Mouse (Mus musculus): ENCODE data around the gene Mcm2. TPM values are rescaled to one million over a fixed set of nuclear protein-coding genes. Genes with fewer than 3 reads are reported as not detected.
A peak's percentile ranks its signal among the peaks of the same experiment; 100 is the strongest.

Mcm2 gene
- total RNA-seq, 2 experiments from 2014 or later = 148 to 168 TPM

GRCm38 (mm10) chr6:88897246-88897645 is 1.3 kb downstream of the Mcm2 start:
- no peak for ATAC-seq (replicated peaks; ENCODE audit: poor library complexity, severe bottlenecking)

GRCm38 (mm10) chr6:88895943-88896342 is 2.6 kb downstream of the Mcm2 start:
- ATAC-seq (replicated peaks; ENCODE audit: poor library complexity, severe bottlenecking) = no peak

GRCm38 (mm10) chr6:88893559-88893958 is 5.0 kb downstream of the Mcm2 start:
- ATAC-seq (replicated peaks; ENCODE audit: poor library complexity, severe bottlenecking) = peak; percentile 47

GRCm38 (mm10) chr6:88890832-88891231 is 7.7 kb downstream of the Mcm2 start:
- ATAC-seq (replicated peaks; ENCODE audit: poor library complexity, severe bottlenecking) = no peak

- ATAC-seq (replicated peaks; ENCODE audit: poor library complexity, severe bottlenecking) = no peak
Observed at GRCm38 (mm10) chr6:88889410-88890042, 9.1 kb downstream of the Mcm2 start.

GRCm38 (mm10) chr6:88886417-88886967 is 12.1 kb downstream of the Mcm2 start:
- no peak for ATAC-seq (replicated peaks; ENCODE audit: poor library complexity, severe bottlenecking)

GRCm38 (mm10) chr6:88885644-88886416 is 12.8 kb downstream of the Mcm2 start:
- no peak for ATAC-seq (replicated peaks; ENCODE audit: poor library complexity, severe bottlenecking)

- no peak for ATAC-seq (replicated peaks; ENCODE audit: poor library complexity, severe bottlenecking)
Observed at GRCm38 (mm10) chr6:88884690-88885089, 13.9 kb downstream of the Mcm2 start.

GRCm38 (mm10) chr6:88884195-88884594 is 14.4 kb downstream of the Mcm2 start:
- ATAC-seq (replicated peaks; ENCODE audit: poor library complexity, severe bottlenecking) = no peak

- no peak for ATAC-seq (replicated peaks; ENCODE audit: poor library complexity, severe bottlenecking)
Observed at GRCm38 (mm10) chr6:88881334-88881733, 17.2 kb downstream of the Mcm2 start.

- ATAC-seq (replicated peaks; ENCODE audit: poor library complexity, severe bottlenecking) = no peak
Observed at GRCm38 (mm10) chr6:88879471-88879870, 19.1 kb downstream of the Mcm2 start.

GRCm38 (mm10) chr6:88874868-88875508 is 23.6 kb downstream of the Mcm2 start, which contains the start of gene Podxl2:
Podxl2 (minus strand) TSS chr6:88875044.
- peak; percentile 65 for ATAC-seq (replicated peaks; ENCODE audit: poor library complexity, severe bottlenecking)

GRCm38 (mm10) chr6:88873965-88874867 is 24.4 kb downstream of the Mcm2 start:
- no peak for ATAC-seq (replicated peaks; ENCODE audit: poor library complexity, severe bottlenecking)

- ATAC-seq (replicated peaks; ENCODE audit: poor library complexity, severe bottlenecking) = no peak
Observed at GRCm38 (mm10) chr6:88872811-88873210, 25.8 kb downstream of the Mcm2 start.

GRCm38 (mm10) chr6:88871546-88871945 is 27.0 kb downstream of the Mcm2 start:
- ATAC-seq (replicated peaks; ENCODE audit: poor library complexity, severe bottlenecking) = no peak

- ATAC-seq (replicated peaks; ENCODE audit: poor library complexity, severe bottlenecking) = no peak
Observed at GRCm38 (mm10) chr6:88870594-88870993, 28.0 kb downstream of the Mcm2 start.

GRCm38 (mm10) chr6:88869459-88869858 is 29.1 kb downstream of the Mcm2 start:
- no peak for ATAC-seq (replicated peaks; ENCODE audit: poor library complexity, severe bottlenecking)

- ATAC-seq (replicated peaks; ENCODE audit: poor library complexity, severe bottlenecking) = peak; percentile 81
Observed at GRCm38 (mm10) chr6:88865704-88866103, 32.9 kb downstream of the Mcm2 start.

- peak; percentile 88 for ATAC-seq (replicated peaks; ENCODE audit: poor library complexity, severe bottlenecking)
Observed at GRCm38 (mm10) chr6:88860914-88861313, 37.7 kb downstream of the Mcm2 start.

- no peak for ATAC-seq (replicated peaks; ENCODE audit: poor library complexity, severe bottlenecking)
Observed at GRCm38 (mm10) chr6:88858341-88858740, 40.2 kb downstream of the Mcm2 start.
